Mouse (Mus musculus) kidney, adult 2 months (tissue): ENCODE data around the gene 1500009C09Rik. TPM values are rescaled to one million over a fixed set of nuclear protein-coding genes. Genes with fewer than 3 reads are reported as not detected.
A peak's percentile ranks its signal among the peaks of the same experiment; 100 is the strongest.

Experiments used
- DNase-seq: peaks from one replicate; pipeline ENCODE4 v3.0.0; 2021
- H3K27ac ChIP-seq: fragments of 200-500 bp; 2 replicates; pipeline ENCODE4 v1.5.1; 2012; ENCODE audit warnings: low read depth, low read length, control low read depth, inconsistent platforms; ENCODE audit not compliant: insufficient read depth
- H3K27me3 ChIP-seq: fragments of 200-500 bp; replicated peaks from 2 replicates; pipeline ENCODE4 v1.6.1; 2012; ENCODE audit warnings: mild to moderate bottlenecking, moderate library complexity, low read length, inconsistent platforms; ENCODE audit not compliant: control insufficient read depth, insufficient read depth
- H3K36me3 ChIP-seq: fragments of 200-500 bp; 2 replicates; pipeline ENCODE4 v1.6.1; 2012; ENCODE audit warnings: mild to moderate bottlenecking, moderate library complexity, low read length, inconsistent platforms; ENCODE audit not compliant: control insufficient read depth, insufficient read depth
- H3K4me1 ChIP-seq: fragments of 200-500 bp; 2 replicates; pipeline ENCODE4 v1.6.1; 2011; ENCODE audit warnings: low read length; ENCODE audit not compliant: control insufficient read depth, insufficient read depth
- H3K4me3 ChIP-seq: fragments of 200-500 bp; 2 replicates; pipeline ENCODE4 v1.5.1; 2011; ENCODE audit warnings: mild to moderate bottlenecking, low read depth, low read length, control low read depth; ENCODE audit not compliant: insufficient read depth
- CTCF ChIP-seq: fragments of 200-500 bp; conservative IDR thresholded peaks from 2 replicates; pipeline ENCODE4 v1.5.1; 2011; ENCODE audit warnings: low read depth, mild to moderate bottlenecking, control low read depth, low read length, moderate library complexity, mixed read lengths; ENCODE audit not compliant: insufficient read depth, insufficient read length
- POLR2A ChIP-seq: fragments of 200-500 bp; IDR thresholded peaks from one replicate; pipeline ENCODE4 v1.6.1; 2011; ENCODE audit warnings: low read depth, low read length, control low read depth
- WGBS: fragments of 180-500 bp; shearing (Covaris S2); methylation state at CpG from one replicate; pipeline ENCODE4 v1.1.7; 2018; 5-methylcytosine and 5-hydroxymethylcytosine counted together
- polyA plus RNA-seq: library from polyadenylated mRNA; depleted of rRNA; stranded (reverse); fragments of >200 nt; gene quantifications from 2 replicates; pipeline ENCODE4 v1.2.3, GENCODE M21; 2012

1500009C09Rik gene
- polyA plus RNA-seq, 1 experiment: 0.20 TPM

- no peak for TF ChIP-seq CTCF
- no peak for TF ChIP-seq POLR2A
- H3K36me3 ChIP-seq: no peaks in the 10 kb centered on the region
- peak within 1 kb of the TSS; percentile 14 for H3K4me3 ChIP-seq
- DNase-seq: no peak
- H3K27me3 ChIP-seq: peaks cover 2% of the 10 kb centered on the region; the same call in 1 of the 2 replicates
- no peaks in the 10 kb centered on the region for H3K4me1 ChIP-seq
- no peak within 1 kb of the TSS for H3K27ac ChIP-seq
- WGBS: 36% methylated on average over 6 of the region's 6 CpGs
Observed at GRCm38 (mm10) chr15:82274593-82274926, 22.4 kb downstream of the 1500009C09Rik start, which contains the start of gene Sept3. Gene Sept3, plus strand, starts transcription at chr15:82274893.

GRCm38 (mm10) chr15:82274927-82275901 is 23.0 kb downstream of the 1500009C09Rik start:
- Histone ChIP-seq H3K27me3 (peaks cover 2% of the 10 kb centered on the region; the same call in 1 of the 2 replicates), H3K27ac (no peak overlapping the region), H3K36me3 (no peaks in the 10 kb centered on the region), H3K4me3 (peak overlapping the region; percentile 14), H3K4me1 (no peaks in the 10 kb centered on the region)
- 2% methylated on average over 85 of the region's 86 CpGs for WGBS
- DNase-seq: no peak
- TF ChIP-seq CTCF (no peak), POLR2A (no peak)

GRCm38 (mm10) chr15:82277591-82277990 is 25.4 kb downstream of the 1500009C09Rik start:
- H3K4me1 ChIP-seq: no peaks in the 10 kb centered on the region
- WGBS: 72% methylated on average over 5 of the region's 5 CpGs
- DNase-seq: no peak
- no peak overlapping the region for H3K27ac ChIP-seq
- no peak for TF ChIP-seq CTCF
- TF ChIP-seq POLR2A: no peak
- no peak overlapping the region for H3K4me3 ChIP-seq
- no peaks in the 10 kb centered on the region for H3K36me3 ChIP-seq
- peaks cover 2% of the 10 kb centered on the region; the same call in 1 of the 2 replicates for H3K27me3 ChIP-seq

GRCm38 (mm10) chr15:82280638-82281037 is 28.4 kb downstream of the 1500009C09Rik start:
- DNase-seq: no peak
- no peak overlapping the region for H3K27ac ChIP-seq
- H3K4me1 ChIP-seq: no peaks in the 10 kb centered on the region
- TF ChIP-seq POLR2A (no peak), CTCF (no peak)
- 64% methylated on average over 4 of the region's 4 CpGs for WGBS
- no peaks in the 10 kb centered on the region for H3K36me3 ChIP-seq
- no peak overlapping the region for H3K4me3 ChIP-seq
- H3K27me3 ChIP-seq: no peaks in the 10 kb centered on the region

- Histone ChIP-seq H3K4me1 (no peaks in the 10 kb centered on the region), H3K4me3 (no peak overlapping the region), H3K27me3 (no peaks in the 10 kb centered on the region), H3K36me3 (no peaks in the 10 kb centered on the region), H3K27ac (no peak overlapping the region)
- TF ChIP-seq CTCF (no peak), POLR2A (no peak)
- DNase-seq: no peak
- 67% methylated on average over 12 of the region's 12 CpGs for WGBS
Observed at GRCm38 (mm10) chr15:82286157-82286556, 34.0 kb downstream of the 1500009C09Rik start.

- 81% methylated on average over 7 of the region's 7 CpGs for WGBS
Observed at GRCm38 (mm10) chr15:82290252-82290651, 38.1 kb downstream of the 1500009C09Rik start.

GRCm38 (mm10) chr15:82292851-82293250 is 40.7 kb downstream of the 1500009C09Rik start:
- Histone ChIP-seq H3K4me1 (no peaks in the 10 kb centered on the region), H3K27me3 (no peaks in the 10 kb centered on the region), H3K27ac (no peak overlapping the region), H3K36me3 (no peaks in the 10 kb centered on the region), H3K4me3 (no peak overlapping the region)
- TF ChIP-seq POLR2A (no peak), CTCF (no peak)
- no peak for DNase-seq
- 26% methylated on average over 5 of the region's 5 CpGs for WGBS

More at GRCm38 (mm10) chr15:82290252-82290651, 38.1 kb downstream of the 1500009C09Rik start:
- Histone ChIP-seq H3K4me3 (no peak overlapping the region), H3K36me3 (no peaks in the 10 kb centered on the region), H3K27me3 (no peaks in the 10 kb centered on the region), H3K4me1 (no peaks in the 10 kb centered on the region), H3K27ac (no peak overlapping the region)
- TF ChIP-seq POLR2A (no peak), CTCF (no peak)
- no peak for DNase-seq
